Mouse (Mus musculus): Measurements from ENCODE around the gene P2ry4. TPM values are rescaled to one million over a fixed set of nuclear protein-coding genes. Genes with fewer than 3 reads are reported as not detected.

The P2ry4 gene
- polyA plus RNA-seq, 1 experiment from 2014 or later = 0.09 TPM

DNA sequence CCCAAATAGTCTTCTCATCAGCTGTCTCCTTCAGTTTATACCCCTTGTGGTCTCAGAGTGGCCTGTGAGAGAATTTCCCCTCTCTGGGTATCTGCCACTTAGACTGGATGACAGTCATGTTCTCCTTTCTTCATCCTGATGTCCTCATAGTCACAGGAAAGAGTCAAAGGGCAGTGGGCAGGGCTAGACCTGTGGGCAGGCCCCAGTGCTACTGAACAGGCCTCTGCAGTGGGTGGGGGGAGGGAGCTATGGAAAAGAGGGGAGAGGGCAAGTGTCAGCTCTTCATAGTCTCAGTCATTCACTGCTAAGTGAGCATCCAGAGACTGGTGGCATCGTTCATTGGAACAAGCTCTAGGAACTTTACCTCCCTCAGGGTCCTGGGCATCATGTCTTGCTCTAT, 22.7 kb downstream of the P2ry4 start, which contains the start of gene Awat1:
Awat1 (plus strand) TSS at position 301 of the 400 bp plus-strand sequence.
- no peaks in the 10 kb centered on the region for H3K36me3 ChIP-seq
- H3K4me2 ChIP-seq = no peak within 1 kb of the TSS
- no peaks in the 10 kb centered on the region for H3K9me3 ChIP-seq
- H3K4me3 ChIP-seq (replicated peaks) = no peak within 1 kb of the TSS
- H3K4me1 ChIP-seq = no peaks in the 10 kb centered on the region
- no peak within 1 kb of the TSS for H3K27ac ChIP-seq
- ATAC-seq (ENCODE audit: insufficient read depth, low FRiP score, low read depth) = no peak
- 80% methylated on average over 1 of the region's 1 CpGs for WGBS
- H3K9ac ChIP-seq = no peak within 1 kb of the TSS
- no peaks in the 10 kb centered on the region for H3K27me3 ChIP-seq (replicated peaks)

DNA sequence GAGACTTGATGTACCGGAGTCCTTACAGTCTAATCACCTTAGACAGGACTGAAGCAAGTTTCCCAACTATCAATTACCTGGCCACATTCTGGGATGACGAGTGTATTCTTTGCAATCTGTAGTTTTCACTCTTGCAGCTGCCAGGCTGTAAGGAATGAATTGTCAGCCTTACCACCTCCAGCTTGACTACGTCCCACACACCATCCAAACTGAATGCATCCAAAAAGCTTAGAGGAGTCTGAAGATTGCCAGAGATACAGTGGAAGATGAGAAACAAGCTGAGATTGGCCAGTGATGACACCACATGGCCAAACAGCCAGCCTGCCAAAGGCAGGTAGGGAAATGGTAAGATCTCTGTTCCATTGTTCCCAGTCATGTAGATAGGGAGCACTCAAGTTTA, 29.0 kb downstream of the P2ry4 start:
- ATAC-seq (ENCODE audit: insufficient read depth, low FRiP score, low read depth) = no peak
- 79% methylated on average over 3 of the region's 3 CpGs for whole genome bisulfite sequencing

DNA sequence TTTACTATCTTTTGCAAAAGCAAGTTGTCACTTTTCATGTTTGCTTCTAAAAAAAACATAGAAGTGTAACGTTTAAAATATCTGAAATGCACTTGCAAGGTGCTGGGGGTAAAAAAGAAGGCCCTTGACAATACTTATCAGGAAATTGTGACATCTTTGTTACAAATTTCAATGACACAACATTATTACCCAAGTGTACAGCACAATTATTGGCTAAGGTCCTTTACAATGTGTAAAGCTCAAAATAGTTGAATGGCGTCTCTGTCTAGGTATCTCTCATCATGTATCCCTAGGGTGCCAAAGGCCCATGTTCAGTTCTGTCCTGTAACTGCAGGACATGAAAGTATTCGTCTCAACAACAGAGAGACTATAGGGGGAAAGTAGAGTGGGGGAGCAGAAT, 38.6 kb downstream of the P2ry4 start:
- no peak overlapping the region for H3K27ac ChIP-seq
- H3K27me3 ChIP-seq (replicated peaks) = no peaks in the 10 kb centered on the region
- WGBS = 73% methylated on average over 3 of the region's 3 CpGs
- H3K4me2 ChIP-seq = no peak overlapping the region
- H3K9ac ChIP-seq = no peak overlapping the region
- H3K36me3 ChIP-seq = no peaks in the 10 kb centered on the region
- H3K4me1 ChIP-seq = no peaks in the 10 kb centered on the region
- H3K4me3 ChIP-seq (replicated peaks) = no peak overlapping the region
- H3K9me3 ChIP-seq = no peaks in the 10 kb centered on the region
- ATAC-seq (ENCODE audit: insufficient read depth, low FRiP score, low read depth) = no peak

More for the DNA sequence above, 29.0 kb downstream of the P2ry4 start:
- H3K4me2 ChIP-seq = no peak overlapping the region
- no peak overlapping the region for H3K9ac ChIP-seq
- H3K27ac ChIP-seq = no peak overlapping the region
- H3K9me3 ChIP-seq = no peaks in the 10 kb centered on the region
- no peaks in the 10 kb centered on the region for H3K36me3 ChIP-seq
- H3K4me3 ChIP-seq (replicated peaks) = no peak overlapping the region
- no peaks in the 10 kb centered on the region for H3K4me1 ChIP-seq
- no peaks in the 10 kb centered on the region for H3K27me3 ChIP-seq (replicated peaks)

Other genes starting within 250 kb of the P2ry4 start
- gene Otud6a, start 165.9 kb downstream of the P2ry4 start, polyA plus RNA-seq (2015; fragmentation: Nextera tagmentation; extraction: Ambion mirVana) = not detected in 2 replicates
- gene Awat2, start 152.2 kb downstream of the P2ry4 start, polyA plus RNA-seq (2015; fragmentation: Nextera tagmentation; extraction: Ambion mirVana) = 0.58 and 0.71 TPM in 2 replicates
- gene Igbp1, start 100.6 kb downstream of the P2ry4 start, polyA plus RNA-seq (2015; fragmentation: Nextera tagmentation; extraction: Ambion mirVana) = 33.5 and 37.2 TPM in 2 replicates
- not detected in 2 replicates for gene Dgat2l6, start 70.0 kb downstream of the P2ry4 start, polyA plus RNA-seq (2015; fragmentation: Nextera tagmentation; extraction: Ambion mirVana)
- not detected in 2 replicates for gene Awat1, start 22.6 kb downstream of the P2ry4 start, polyA plus RNA-seq (2015; fragmentation: Nextera tagmentation; extraction: Ambion mirVana)
- not detected in 2 replicates for gene Arr3, start 10.6 kb upstream of the P2ry4 start, polyA plus RNA-seq (2015; fragmentation: Nextera tagmentation; extraction: Ambion mirVana)
- gene Kif4, start 30.9 kb upstream of the P2ry4 start, polyA plus RNA-seq (2015; fragmentation: Nextera tagmentation; extraction: Ambion mirVana) = 22.5 and 25.2 TPM in 2 replicates
- 86.0 and 93.9 TPM in 2 replicates for gene Pdzd11, start 31.7 kb upstream of the P2ry4 start, polyA plus RNA-seq (2015; fragmentation: Nextera tagmentation; extraction: Ambion mirVana)
- gene Gdpd2, start 135.0 kb upstream of the P2ry4 start, polyA plus RNA-seq (2015; fragmentation: Nextera tagmentation; extraction: Ambion mirVana) = 7.0 and 7.8 TPM in 2 replicates
- 3.0 and 3.8 TPM in 2 replicates for gene Dlg3, start 172.9 kb upstream of the P2ry4 start, polyA plus RNA-seq (2015; fragmentation: Nextera tagmentation; extraction: Ambion mirVana)